In genomic region chr2:6872131-6872893, GRCm38 (mm10) we compare ENCODE assay signal across 8 mouse cellular contexts.
A peak's percentile ranks its signal among the peaks of the same experiment; 100 is the strongest.
DNase-seq lines count a peak whose midpoint lies in the region; ATAC-seq and TF ChIP-seq lines count a peak whose summit lies in the region.

No protein-coding gene starts in this region.

- TF ChIP-seq CTCF in left cerebral cortex, adult 2 months (IDR thresholded peaks at IDR 0.05), result no peak

- under 1% methylated on average over 91 of the region's 124 CpGs for WGBS in forebrain, embryonic 16.5 days
- WGBS in hindbrain, embryonic 11.5 days, result 0% methylated on average over 74 of the region's 124 CpGs

- H3K27me3 ChIP-seq in forebrain, embryonic 16.5 days (replicated peaks; ENCODE audit: control insufficient read depth, insufficient read depth, low read length), result no peaks in the 10 kb centered on the region
- no peaks in the 10 kb centered on the region for H3K27me3 ChIP-seq in hindbrain, embryonic 11.5 days (ENCODE audit: control insufficient read depth, insufficient read depth, low read length)

- intact Hi-C loops in left cerebral cortex, adult 2 months (cut with DNase I), result loop anchor here (5.0 to 10.0 kb wide), 2 partner anchors 148 to 210 kb away; no protein-coding TSS in a partner anchor

- peak overlapping the region; percentile 69 for H3K4me3 ChIP-seq in forebrain, embryonic 16.5 days (replicated peaks; ENCODE audit: low read length)
- H3K4me3 ChIP-seq in hindbrain, embryonic 11.5 days (ENCODE audit: low read depth, low read length), result peak overlapping the region; percentile 79
- peak overlapping the region; percentile 78 for H3K4me3 ChIP-seq in left cerebral cortex, adult 2 months

- H3K36me3 ChIP-seq in forebrain, embryonic 16.5 days (ENCODE audit: control insufficient read depth, insufficient read depth), result no peaks in the 10 kb centered on the region
- H3K36me3 ChIP-seq in hindbrain, embryonic 11.5 days (ENCODE audit: control insufficient read depth, insufficient read depth, low read length), result no peaks in the 10 kb centered on the region

- ATAC-seq in forebrain, embryonic 16.5 days, result peak; percentile 85
- ATAC-seq in hindbrain, embryonic 11.5 days (ENCODE audit: low FRiP score), result peak; percentile 88
- ATAC-seq in megakaryocyte progenitor cell, adult 5-6 weeks (replicated peaks; ENCODE audit: poor library complexity), result peak; percentile 63

- H3K9ac ChIP-seq in forebrain, embryonic 16.5 days (replicated peaks; ENCODE audit: low read depth, low read length), result peak overlapping the region; percentile 96
- peak overlapping the region; percentile 94 for H3K9ac ChIP-seq in hindbrain, embryonic 11.5 days (ENCODE audit: low read depth, low read length)

- peak; percentile 25 for DNase-seq in ES-CJ7 (ENCODE audit: low read depth, low spot score)
- DNase-seq in cerebellum, adult 11 months, result peak; percentile 81
- peak; percentile 85 for DNase-seq in hindbrain, embryonic 11.5 days (ENCODE audit: low spot score)
- peak; percentile 72 to 77 for DNase-seq in left cerebral cortex, adult 2 months (ENCODE audit: extremely low spot score in 1 of 2, low spot score in 2 of 2)
- DNase-seq in right cerebral cortex, postnatal 14 days, result peak; percentile 74
- peak; percentile 81 for DNase-seq in urinary bladder, postnatal 14 days (ENCODE audit: low spot score)

- H3K4me2 ChIP-seq in forebrain, embryonic 16.5 days (ENCODE audit: low read length), result peak overlapping the region; percentile 81
- H3K4me2 ChIP-seq in hindbrain, embryonic 11.5 days (replicated peaks; ENCODE audit: low read depth, low read length), result peak overlapping the region; percentile 89

- H3K4me1 ChIP-seq in forebrain, embryonic 16.5 days (replicated peaks; ENCODE audit: control insufficient read depth, insufficient read depth, low read length), result peaks cover 38% of the 10 kb centered on the region
- H3K4me1 ChIP-seq in hindbrain, embryonic 11.5 days (replicated peaks; ENCODE audit: control insufficient read depth, insufficient read depth, low read length), result 0 out of 2 replicates have a peak, but pooled peaks cover 5% of the 10 kb centered on the region

- H3K9me3 ChIP-seq in forebrain, embryonic 16.5 days (ENCODE audit: control insufficient read depth, low read length), result no peaks in the 10 kb centered on the region
- no peaks in the 10 kb centered on the region for H3K9me3 ChIP-seq in hindbrain, embryonic 11.5 days (ENCODE audit: control insufficient read depth, low read length)

- H3K27ac ChIP-seq in forebrain, embryonic 16.5 days (ENCODE audit: low read length), result peak overlapping the region; percentile 99
- H3K27ac ChIP-seq in hindbrain, embryonic 11.5 days (ENCODE audit: low read depth, low read length), result peak overlapping the region; percentile 95
- H3K27ac ChIP-seq in left cerebral cortex, adult 2 months, result peak overlapping the region; percentile 97

Comparison
In these comparisons a context has a peak if more than half of its experiments do, and no peak if none do; other contexts are left out.
1. Peak in every context shown above with its lines: DNase-seq, ATAC-seq, H3K4me3 ChIP-seq and H3K27ac ChIP-seq.
2. DNase-seq: peak in every context shown above with its lines; median percentile 85 in hindbrain, embryonic 11.5 days; 81 in cerebellum, adult 11 months; 81 in urinary bladder, postnatal 14 days; 74 in left cerebral cortex, adult 2 months; 74 in right cerebral cortex, postnatal 14 days; 25 in ES-CJ7.